Mouse (Mus musculus) thymus, adult 2 months (tissue): Measurements from ENCODE around the gene Chn2.

Experiments used
- CTCF ChIP-seq: fragments of 200-500 bp; IDR thresholded peaks from 2 replicates; pipeline ENCODE4 v1.5.1; 2012; ENCODE audit warnings: mild to moderate bottlenecking, control low read depth, low read length, moderate library complexity, borderline replicate concordance; ENCODE audit not compliant: control insufficient read depth, poor library complexity, insufficient read depth; ENCODE audit errors: extremely low read depth
- POLR2A ChIP-seq: fragments of 200-500 bp; IDR thresholded peaks from 2 replicates; pipeline ENCODE4 v1.6.1; 2012; ENCODE audit warnings: mild to moderate bottlenecking, low read length, control low read depth, moderate library complexity; ENCODE audit not compliant: control insufficient read depth, poor library complexity, insufficient read depth; ENCODE audit errors: extremely low read depth

- TF ChIP-seq CTCF = no peak
- TF ChIP-seq POLR2A = no peak
Measured at GRCm38 (mm10) chr6:54341133-54341532, 301.8 kb downstream of the Chn2 start.
